Mouse (Mus musculus) urinary bladder, postnatal 4 days (tissue): ENCODE measurements around the gene Psmb3.
A peak's percentile ranks its signal among the peaks of the same experiment; 100 is the strongest.
"Not testable (repeated sequence)": the region's sequence is repeated elsewhere in the genome, so short reads cannot be mapped to it uniquely, and the experiment has no call there.

Source experiments
- DNase-seq, 2 experiments: peaks; one replicate each; pipeline ENCODE4 v3.0.0; 2021 to 2022; ENCODE audit warnings: low spot score in 2 of 2

Gene Psmb3

DNA sequence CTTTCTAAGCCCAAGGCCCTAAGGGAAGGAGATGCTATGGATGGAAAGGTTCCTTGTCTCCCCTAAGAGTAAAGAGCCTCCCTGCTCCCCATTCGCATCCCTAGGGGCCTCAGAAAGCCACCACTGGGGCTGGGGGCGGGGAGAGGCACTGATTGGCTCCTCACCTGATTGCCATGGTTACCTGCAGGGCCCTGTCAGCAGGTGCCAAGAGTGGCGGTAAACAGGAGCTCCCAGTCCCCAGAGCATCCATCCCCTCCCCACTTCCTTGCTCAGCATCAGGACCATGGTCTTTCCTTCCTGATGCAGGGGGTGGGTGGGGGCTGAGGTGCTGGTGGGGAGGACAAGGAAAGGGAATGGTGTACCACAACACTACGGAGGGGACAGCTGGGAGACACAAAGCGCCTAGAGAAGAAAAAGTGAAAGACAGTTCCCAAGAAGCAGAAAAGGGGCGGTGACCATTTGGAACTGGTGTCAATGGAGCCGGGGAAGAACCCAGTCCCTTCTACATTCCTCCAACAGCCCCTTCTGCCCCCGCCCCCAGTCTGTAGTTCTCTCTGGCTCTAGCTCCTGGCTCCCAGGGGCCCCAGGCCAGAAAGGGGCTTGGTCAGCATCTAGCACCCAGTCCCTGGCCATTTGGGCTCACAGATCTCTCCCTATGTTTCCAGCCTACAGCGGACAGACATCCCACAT, 7.3 kb upstream of the Psmb3 start:
- DNase-seq, result no peak

DNA sequence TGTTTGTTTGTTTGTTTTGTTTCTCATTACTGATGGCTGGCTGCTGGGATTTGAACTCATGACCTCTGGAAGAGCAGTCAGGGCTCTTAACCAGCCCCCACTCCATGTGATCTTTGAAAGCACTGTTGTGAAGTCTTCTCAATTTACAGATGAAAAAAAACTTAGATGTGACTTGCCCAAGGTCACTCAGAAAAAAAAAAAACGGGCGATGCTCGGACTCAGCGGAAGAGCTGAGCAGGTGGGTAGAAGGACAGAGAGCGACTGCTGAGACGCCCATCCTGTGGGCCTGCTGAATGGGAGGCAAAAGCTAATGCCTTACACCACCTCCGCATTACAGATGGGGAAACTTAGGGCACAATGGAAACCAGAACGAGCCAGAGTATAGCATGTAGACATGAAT, 6.5 kb upstream of the Psmb3 start:
- no peak for DNase-seq

DNA sequence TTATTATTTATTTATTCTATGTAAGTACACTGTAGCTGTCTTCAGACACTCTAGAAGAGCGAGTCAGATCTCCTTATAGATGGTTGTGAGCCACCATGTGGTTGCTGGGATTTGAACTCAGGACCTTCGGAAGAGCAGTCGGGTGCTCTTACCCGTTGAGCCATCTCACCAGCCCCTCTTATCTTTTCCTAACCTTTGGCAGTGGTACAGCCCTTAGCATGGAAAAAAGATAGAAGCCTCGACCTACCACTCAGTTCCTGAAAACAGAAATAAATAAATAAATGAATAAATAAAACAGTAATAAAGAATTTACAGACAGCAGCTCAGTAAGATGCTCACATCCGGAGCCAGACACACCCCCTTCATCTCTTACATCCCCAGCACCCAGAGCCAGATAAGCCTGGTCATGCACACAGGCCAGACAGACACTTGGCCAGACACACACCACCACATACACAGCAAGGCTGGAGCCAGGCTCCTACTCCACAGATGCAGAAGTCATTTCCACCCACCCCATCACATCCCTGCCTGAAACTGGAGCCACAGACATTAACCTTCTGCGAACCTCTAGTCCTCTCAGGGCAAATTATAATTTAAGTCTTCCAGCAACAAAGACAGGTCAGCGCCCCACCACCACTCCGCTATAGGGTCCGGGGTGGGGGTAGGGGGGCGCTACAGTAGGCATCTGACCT, 5.9 kb upstream of the Psmb3 start:
- no peak for DNase-seq

DNA sequence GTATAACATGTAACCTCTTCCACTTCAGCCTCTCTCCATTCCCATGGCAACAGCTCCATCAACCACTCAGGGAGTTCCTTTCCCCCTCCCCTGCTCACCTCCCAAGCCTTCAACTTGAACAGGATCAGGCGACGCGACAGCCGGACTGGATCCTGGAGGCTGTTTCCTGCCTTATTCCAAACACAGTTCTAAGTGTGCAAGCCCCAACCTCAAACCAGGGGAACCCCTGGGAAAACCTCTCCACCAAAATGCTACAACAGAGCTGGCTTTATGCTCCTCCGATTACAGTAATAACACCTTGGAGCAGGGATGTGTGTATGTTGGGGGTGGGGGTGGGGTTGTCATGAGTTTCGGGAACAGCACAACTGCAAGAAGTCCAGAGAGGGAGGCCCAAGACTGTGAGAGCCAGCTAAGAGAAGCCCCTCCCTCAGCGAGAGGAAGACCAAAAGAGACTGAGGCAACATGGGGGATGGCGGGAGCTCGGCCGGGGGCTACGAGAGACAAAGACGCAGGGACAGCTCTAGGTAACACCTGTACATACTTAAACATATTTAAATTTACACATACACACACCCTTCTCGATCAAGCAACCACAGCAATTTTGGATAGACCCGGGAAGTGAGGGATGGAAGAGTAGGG, 5.2 kb upstream of the Psmb3 start:
- DNase-seq, result no peak

DNA sequence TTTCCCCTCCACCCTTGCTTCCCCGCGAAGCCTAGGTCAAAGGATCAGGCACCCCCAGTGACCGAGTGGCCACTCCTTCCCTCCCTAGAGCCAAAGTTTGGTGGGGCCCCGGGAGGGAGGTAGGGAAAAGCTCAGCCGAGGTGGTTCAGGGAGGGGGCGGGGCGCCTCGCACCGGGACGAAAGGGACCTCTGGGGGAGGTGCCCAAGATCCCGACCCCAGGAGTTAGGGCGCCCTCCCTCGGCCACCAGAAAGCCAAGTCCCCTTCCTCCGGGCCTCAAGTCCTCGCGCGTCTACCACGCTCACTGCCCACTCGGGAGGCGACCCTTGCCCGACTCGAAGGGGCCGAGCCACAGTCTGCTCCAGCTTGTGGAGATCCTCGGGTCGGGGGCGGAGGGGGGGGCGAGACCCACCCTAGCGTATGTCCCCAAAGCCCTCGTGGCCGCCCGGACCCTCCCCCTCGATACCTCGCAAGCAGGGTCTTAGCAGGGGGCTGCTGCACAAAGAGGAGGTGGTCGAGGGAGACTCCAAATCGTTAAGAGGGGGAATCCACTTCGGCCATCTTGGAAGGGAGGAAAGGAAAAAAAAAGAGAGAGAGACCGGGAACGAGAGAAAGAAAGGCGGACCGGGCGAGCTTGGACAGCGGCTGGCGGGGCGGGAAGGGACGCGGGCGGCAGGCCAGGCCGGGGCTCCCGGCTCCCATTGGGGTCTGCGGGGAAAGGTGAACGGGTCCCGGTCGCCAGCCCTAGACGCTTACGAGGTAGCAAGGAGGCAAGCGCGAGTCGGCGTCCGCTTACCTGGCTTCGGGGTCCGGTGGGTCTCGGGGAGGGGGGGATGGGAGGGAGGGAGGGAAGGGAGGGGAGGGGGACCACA, 4.2 kb upstream of the Psmb3 start:
- peak; percentile 75 to 88 for DNase-seq

DNA sequence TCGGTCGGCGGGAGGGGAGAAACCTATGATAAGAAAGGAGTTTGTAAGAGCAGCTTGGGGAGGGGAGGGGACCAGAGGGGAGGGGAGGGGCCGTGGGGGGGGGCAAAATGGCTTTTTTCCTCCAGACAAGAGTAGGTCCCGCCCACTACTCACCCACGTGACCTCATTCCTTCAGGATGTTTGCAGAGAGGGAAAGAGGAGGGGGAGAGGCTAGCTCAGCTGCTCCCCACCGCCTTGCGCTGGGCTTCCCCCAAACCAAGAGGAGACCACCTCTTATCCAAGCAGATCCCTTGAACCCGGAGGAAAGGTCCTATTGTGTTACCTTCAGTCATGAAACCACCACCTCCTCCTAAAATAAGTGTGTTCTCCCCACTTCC, 3.6 kb upstream of the Psmb3 start:
- peak; percentile 82 to 92 for DNase-seq

DNA sequence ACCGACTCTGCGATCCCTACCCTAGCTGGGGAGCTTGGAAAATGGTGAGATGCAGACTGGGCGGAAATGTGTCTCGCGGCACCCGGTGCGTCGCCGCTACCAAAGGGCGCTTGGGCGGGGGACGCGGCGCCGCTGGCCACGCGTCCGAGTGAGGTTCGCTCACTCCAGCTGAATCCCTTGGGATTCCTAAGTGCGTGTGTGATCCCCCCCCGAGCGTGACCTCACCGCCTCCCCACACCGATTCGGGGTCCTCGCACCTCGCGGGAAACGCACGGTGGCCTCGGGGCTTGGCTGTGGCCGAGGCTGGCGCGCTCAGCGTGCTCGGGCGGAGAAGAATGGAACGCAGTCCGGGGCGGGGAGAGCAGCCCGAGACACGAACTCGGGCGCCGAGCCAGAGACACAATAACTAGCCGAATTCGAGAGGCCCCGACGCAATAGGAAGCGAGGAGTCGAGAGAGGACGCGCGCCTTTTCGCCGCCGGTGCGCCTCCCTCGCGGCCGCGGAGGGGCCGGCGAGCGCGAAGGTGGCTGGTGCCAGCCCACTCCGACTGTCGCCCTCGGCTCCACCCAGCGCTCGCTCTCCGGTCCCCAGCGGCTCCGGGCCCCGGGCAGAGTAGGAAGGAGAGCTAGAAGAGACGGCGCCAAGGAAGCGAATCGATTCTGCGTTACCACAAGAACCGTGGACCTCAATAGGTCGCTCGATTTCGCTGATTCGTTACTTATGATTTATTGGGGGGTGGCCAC, 3.0 kb upstream of the Psmb3 start, which contains the start of gene Pcgf2:
TSS of gene Pcgf2 (minus strand) at position 495 of the 743 bp plus-strand sequence.
- DNase-seq, result peak; percentile 84 to 90

DNA sequence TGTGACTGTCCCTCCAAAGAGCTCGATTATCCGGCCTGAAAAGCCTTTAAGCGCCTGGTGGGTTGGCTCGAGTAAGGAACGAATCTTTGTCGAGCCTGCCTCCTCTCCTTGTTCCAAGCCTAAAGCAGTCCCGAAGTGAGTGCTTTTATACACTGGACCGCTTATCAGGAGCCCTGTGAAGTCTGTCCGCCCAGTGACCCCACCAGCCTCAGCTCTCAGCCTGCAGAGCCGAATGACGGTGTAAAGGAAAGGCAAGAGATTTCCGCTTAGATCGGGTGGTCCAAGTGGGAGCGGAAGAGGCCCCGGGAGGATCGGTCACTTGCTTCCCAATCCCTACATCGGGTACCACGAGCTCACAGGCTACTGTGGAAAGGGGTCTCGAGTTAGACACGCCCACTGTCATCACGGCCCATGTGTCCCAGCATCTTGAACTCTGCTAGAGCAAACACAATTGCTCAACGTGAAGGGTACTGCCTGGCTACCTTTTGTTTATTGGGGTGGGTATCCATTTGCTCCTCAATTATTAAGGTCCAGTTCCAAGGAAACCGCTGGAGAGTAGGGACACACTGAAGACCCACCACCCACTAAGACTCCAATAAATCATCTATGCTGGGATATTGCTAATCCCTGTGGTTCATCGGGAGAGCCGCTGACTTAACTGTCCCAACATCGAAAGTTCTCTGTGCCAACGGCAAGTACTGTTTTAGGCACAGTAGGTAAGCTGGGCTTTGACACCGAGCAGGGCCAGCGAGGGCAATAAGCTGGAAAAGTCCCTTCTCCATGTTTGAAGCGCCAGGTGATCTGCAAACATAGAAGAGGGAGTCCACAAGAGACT, 2.2 kb upstream of the Psmb3 start:
- DNase-seq, result peak in 1 of 2 experiments; percentile 37

DNA sequence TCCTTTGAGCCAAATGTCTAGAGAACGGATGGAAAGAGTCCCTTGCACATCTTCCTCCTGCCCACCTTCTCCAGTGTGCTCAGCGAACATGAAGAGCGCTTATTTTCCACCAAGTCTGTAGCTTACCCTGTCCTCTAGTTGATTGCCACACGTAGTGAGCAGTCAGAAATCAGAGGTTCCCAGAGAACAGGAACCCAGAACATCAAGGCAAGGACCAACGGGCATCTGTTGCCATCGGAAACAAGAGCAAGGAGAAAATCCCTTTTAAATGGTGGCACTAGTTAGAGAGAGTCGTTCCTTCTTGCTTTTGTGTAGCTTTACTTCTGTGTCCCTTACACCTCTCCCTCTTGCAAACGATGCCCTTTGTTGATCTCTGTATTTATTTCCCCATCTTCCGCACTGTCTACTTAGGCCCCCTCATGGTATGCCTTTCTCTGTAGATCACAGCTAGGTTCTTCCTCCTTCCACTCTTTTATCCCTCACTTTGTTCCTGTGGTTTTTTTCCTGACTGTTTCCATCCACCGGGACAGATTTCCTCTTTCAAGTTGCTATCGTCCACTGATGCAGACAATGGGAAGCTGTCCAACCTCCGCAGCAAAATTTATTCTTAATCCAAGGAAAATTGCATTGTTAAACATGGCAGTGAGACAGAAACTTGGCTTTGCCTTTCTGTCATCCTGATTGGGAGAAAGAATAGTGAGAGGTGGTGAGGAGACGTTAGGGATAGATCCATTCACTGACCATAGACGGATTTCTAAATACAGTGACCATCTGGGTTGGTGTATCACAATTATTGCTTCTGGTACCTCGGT, 1.4 kb upstream of the Psmb3 start:
- no peak for DNase-seq

DNA sequence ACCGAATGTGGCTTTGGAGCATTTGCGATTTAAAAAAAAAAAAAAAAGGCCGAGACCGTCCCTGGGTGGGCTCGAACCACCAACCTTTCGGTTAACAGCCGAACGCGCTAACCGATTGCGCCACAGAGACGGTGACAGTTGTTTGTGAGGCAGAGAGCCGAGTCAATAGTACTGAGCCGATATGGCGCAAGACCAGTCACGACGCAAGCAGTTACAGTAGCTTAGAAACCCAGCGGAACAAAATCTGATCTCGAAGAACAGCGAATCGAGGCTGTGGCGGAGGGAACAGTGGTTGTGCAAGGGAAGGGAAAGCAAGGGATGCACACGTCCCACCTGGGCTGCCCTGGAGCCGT, 830 bp upstream of the Psmb3 start:
- DNase-seq, result peak; percentile 83 to 90

DNA sequence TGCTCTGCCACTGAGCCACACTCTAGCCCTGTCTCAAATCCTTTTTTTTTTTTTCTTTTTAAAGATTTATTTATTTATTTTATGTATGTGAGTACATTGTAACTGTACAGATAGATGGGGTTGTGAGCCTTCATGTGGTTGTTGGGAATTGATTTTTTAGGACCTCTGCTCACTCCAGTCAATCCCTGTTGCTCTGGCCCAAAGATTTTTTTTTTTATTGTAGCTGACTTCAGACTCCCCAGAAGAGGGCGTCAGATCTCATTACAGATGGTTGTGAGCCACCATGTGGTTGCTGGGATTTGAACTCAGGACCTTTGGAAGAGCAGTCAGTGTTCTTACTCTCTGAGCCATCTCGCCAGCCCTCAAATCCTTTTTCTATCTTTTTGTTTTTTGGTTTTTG, 6.9 kb downstream of the Psmb3 start:
- not testable (repeated sequence) for DNase-seq

DNA sequence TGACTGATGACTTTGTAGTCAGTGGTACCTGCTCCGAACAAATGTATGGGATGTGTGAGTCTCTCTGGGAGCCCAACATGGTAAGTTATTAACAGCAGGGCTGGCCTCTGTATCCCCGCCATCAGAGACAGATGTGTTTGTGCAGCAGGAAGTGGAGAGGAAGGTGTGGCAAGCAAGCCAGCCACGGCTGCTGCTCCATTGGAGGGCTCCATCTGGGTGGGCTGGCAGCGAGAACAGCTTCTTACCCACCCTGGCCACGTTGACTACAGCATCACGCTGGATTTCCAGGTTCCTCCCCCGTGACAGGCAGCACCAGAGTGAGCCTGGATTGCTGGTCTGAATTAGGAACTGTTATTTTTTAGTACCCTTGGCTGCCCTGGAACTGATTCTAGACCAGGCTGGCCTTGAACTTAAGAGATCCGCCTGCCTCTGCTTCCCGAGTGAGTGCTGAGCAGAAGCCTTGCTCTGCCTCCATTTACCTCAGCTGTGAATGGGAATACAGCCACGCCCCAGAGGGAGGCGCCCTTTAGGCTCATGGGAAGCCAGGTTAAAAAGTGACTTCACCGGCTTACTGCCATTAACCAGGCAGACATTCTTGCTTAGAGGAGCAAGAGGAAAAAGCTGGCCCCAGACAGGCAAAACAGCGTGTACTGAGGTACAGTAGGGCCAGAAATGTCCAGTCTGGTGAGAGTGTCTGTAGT, 8.2 kb downstream of the Psmb3 start:
- no peak for DNase-seq

DNA sequence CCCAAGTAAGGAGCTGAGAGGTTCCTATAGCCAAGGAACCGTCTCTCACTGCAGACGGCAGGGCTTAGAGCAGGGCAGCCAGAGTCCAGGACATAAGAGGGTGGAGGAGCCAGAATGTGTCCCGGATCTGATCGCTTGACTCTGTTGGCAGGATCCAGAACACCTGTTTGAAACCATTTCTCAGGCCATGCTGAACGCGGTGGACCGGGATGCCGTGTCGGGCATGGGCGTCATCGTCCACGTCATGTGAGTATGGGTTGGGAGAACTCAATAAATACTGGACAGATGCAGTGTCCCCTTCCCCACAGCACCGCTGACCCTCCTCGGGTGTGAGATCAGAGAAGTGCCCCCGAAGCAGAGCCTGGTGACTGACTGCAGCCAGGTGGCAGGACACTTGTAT, 9.1 kb downstream of the Psmb3 start:
- no peak for DNase-seq

DNA sequence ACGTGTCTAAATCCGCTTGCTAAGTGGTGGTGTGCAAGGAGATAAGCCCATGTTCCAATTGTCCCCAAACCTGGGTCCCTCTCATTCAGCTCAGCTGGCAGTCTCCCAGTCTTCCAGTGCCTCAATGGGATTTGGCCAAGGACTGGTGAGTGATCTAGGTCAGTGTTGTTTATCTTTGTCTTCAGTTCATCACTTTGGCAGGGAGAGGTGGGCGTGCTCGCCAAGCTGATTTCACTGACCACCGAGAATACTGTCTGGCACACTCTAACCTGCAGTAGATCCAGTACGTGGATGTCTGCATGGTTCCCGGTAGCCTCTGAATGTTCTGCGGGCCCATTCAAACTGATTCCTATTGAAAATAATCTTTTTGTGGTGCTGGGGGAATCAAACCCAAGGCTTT, 10.7 kb downstream of the Psmb3 start:
- DNase-seq, result no peak

DNA sequence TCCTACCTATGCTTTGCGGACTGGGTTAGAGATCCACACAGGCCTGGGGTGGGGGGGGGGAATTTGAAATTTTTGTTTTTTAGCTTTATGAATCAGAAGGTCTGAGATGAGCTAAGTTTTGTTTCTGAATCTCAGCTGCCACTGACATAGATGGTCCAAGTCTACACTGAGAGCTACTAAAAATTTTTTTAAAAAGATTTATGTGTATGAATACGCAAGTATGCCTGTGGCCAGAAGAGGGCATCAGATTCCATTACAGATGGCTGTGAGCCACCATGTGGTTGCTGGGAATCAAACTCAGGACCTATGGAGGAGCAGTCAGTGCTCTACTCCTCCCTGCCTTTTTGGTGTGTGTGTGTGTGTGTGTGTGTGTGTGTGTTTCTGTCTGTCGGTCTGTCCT, 11.2 kb downstream of the Psmb3 start:
- DNase-seq, result no peak

DNA sequence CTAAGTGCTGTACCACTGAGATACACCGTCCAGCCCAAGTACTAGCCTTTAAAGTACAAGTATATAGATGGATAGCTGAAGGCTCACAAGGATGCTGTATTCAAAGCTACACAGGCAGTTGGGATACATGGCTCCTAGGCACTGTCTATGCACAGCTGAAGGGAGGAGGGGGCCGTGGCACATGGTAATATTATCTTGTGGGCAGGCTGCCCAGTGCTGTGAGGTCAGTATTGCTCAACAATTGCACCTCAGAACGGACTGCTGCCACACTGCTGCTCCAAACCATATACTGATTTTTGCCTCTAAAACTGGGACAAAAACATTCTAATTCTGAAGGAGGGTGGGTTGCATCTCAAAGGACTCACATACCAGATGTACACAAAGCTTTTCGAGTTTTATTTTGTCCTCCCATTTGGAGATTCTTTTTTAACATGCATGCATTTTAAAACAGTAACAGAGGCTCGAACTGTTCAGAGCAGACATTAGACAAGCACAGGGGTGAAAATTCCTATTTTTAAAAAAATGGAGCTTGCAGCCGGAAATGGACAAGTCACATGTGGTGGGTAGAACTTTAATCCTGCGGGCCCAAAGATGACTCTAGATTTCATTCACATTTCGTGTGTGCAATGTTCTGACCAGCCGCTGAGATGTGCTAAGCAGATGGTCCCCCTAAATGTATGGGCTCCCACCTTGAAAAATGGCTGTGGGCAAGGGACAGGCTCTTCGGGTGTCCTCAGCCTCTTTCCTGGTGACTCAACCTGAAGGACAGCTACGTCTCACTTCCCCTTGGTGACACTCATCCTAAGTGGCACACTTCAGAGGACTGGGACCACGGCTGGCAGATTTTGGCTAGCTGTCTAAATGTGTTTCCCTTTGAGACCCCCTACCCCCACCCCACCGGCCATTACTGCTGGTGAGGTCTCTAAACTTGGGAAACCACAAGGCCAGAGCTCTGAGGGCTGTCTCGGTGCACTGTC, 11.9 kb downstream of the Psmb3 start:
- no peak for DNase-seq

DNA sequence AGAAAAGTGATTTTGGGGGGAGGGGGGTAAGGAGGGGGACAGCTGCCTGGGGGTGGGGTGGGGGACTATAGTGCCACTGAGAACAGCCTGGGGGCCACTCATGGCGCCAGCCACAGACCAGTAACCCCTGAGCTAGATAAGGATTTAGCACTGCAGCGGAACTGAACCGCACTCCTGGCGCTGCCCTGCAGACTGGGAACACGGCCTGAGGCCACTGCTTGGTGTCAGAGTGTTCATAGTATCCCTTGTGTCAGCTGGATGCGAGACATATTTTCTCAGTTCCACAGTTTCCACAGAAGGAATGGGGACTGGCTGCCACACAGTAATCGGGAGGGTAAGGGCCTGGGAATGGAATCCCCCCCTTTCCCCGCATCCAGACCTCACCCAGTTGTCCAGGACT, 12.8 kb downstream of the Psmb3 start:
- no peak for DNase-seq
